Mouse (Mus musculus) kidney, adult 2 months (tissue): ENCODE measurements around the gene Gm11020.
"Not testable (repeated sequence)": the region's sequence is repeated elsewhere in the genome, so short reads cannot be mapped to it uniquely, and the experiment has no call there.

Experiments
- CTCF ChIP-seq: fragments of 200-500 bp; conservative IDR thresholded peaks from 2 replicates; pipeline ENCODE4 v1.5.1; 2011; ENCODE audit warnings: low read depth, mild to moderate bottlenecking, control low read depth, low read length, moderate library complexity, mixed read lengths; ENCODE audit not compliant: insufficient read depth, insufficient read length
- POLR2A ChIP-seq: fragments of 200-500 bp; IDR thresholded peaks from one replicate; pipeline ENCODE4 v1.6.1; 2011; ENCODE audit warnings: low read depth, low read length, control low read depth

GRCm38 (mm10) chr8:104321930-104322329 is 563 bp downstream of the Gm11020 start, which contains the start of gene Cmtm2b:
- TF ChIP-seq CTCF, POLR2A: not testable (repeated sequence)
